Mouse (Mus musculus): ENCODE data around the gene Fkbp2.

DNA sequence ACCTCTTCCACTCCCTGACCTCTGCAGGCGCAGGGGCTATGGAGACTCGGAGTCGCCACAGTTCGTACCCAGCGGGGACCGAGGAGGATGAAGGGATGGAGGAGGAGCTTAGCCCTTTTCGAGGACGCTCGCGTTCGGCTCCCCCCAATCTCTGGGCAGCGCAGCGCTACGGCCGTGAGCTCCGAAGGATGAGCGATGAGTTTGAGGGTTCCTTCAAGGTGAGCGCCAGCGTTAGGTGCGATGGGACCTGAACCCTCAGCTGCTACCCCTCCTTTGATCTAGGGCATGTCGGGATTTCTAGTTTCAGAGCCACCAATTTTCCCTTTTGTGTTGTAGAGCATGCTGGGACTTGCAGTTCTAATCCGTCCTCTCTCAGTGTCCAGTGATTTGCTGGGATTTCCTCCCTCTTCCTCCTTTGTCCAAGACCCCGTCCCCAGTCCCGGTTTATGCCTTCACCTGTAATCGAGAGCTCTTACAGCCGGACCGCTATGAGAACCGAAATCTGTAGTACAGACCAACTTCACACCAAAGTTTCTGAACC, 29.6 kb downstream of the Fkbp2 start:
- TF ChIP-seq CTCF (IDR thresholded peaks at IDR 0.05; ENCODE audit: borderline replicate concordance, control insufficient read depth, extremely low read depth, insufficient read depth, low read length, poor library complexity), result no peak
- no peak for TF ChIP-seq POLR2A (IDR thresholded peaks at IDR 0.05; ENCODE audit: control insufficient read depth, extremely low read depth, insufficient read depth, low read length, poor library complexity)
